Mouse (Mus musculus) forelimb bud, embryonic 11.5 days (tissue): ENCODE results near the gene Mfsd14a.

Source experiments
- DNase-seq: peaks from one replicate; pipeline ENCODE4 v3.0.0-alpha.2; 2012; ENCODE audit warnings: low read depth, low spot score

Gene Mfsd14a

DNA sequence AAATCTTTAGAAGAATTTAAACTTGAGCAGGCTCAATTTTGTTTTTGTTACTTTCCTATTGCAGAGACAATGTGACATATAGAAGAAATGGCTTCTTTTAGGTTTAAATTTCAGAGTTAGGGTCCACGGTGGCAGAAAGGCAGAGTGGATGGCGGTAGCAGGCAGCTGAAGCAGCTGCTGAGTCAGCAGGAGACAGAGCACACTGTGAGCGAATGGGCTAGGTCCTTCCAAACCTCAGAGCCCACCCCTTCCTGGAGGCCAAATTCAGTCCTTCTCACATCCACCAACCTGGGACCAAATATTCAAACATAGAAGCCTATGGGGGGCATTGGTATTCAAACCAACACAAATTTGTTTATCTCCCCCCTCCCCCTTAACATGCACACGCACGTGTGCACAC is 60.7 kb downstream of the Mfsd14a start:
- DNase-seq = no peak

DNA sequence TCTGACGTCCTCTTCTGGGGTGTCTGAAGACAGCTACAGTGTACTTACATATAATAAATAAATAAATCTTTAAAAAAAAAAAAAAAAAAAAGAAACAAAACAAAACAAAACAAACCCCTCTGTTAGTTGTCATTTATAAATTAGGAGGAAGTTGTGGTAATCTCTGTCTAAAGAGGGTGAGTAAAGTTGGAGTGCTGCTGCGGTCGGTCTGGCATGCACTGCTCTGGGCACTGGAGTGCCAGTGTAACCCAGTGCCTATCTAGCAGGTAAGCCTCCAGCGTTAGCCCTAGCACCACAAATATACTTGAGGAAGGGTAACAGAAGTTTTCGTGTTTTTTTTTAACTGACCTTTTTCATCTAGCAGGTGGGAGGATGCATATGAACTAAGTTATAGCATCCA is 61.5 kb downstream of the Mfsd14a start:
- no peak for DNase-seq

DNA sequence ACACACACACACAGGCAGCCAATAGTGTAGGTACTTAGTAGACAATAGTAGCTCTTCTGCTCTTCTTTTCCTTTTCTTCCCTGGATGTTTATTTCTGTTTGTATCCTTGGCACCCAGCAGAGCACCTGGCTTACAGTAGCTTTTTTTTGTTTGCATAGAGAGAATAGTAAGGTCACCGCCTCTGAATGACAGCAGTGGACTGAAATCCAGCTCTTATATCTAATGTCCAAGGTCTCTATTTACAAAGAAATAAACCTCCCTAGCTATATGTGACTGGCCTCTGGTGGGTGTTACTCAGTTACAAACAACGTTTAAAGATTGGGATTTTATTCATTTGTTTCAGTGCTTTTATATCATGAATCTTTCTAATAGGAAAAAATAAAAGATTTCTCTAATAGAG is 62.8 kb downstream of the Mfsd14a start:
- DNase-seq = no peak

DNA sequence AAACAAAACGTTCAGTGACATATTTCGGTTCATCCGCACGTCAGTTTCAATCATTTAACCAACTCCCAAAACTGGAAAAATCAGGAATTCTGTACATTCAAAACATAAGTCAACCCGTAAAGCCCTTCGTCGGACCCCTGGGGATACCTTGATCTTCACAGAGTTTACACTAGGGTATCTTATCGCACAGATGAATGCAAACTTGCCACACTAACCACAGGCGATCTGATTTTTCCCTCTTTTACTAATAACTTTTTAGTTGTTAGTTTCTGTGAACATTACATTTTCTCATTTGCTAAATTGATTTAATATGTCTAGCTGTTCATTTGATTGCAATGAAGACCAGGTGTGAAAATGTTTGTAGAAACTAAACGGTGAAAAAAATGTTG is 66.9 kb downstream of the Mfsd14a start:
- no peak for DNase-seq

DNA sequence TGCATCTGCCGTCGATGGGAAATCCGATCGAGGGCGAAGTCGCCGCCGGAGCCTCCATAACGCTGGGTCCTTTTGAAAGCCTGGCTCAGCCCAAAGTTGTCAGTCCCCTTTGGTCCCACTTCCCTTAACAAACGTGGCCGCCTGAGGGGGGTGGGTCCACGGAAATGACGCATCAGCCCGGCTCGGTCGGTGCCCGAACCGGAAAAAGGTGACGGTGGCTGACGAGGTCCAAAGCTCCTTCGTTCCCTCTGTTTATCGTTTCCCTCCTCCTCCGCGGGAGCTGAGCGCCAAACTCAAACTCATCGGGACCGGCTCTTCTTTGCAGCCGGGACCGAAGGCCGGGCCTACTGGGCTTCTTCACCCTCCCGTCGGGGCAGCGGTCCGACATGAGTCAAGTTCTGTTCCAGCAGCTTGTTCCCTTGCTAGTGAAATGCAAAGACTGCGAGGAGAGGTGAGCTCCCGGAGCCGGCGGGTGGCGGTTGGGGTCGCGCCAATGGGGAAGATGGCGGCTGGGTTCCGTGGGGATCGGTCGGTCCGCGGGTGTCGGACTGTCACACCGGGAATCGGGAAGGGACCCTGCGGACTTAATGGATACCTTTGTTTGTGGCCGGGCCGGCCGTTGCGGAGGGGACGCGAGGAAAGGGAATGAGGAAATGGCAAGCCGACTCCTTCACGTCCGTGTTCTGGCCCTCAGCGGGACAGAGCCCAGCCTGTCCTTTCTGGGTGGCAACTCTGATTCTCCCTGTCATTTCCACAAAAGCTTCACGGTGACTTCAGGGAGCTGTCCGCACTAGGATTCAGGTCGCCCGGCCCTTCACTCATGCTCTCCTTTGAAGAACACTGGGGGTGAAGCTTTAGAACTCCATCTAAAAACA is 67.5 kb downstream of the Mfsd14a start, which contains the start of gene Sass6:
Gene Sass6, plus strand, starts transcription at position 255 of the 875 bp plus-strand sequence.
- DNase-seq = peak; percentile 96

DNA sequence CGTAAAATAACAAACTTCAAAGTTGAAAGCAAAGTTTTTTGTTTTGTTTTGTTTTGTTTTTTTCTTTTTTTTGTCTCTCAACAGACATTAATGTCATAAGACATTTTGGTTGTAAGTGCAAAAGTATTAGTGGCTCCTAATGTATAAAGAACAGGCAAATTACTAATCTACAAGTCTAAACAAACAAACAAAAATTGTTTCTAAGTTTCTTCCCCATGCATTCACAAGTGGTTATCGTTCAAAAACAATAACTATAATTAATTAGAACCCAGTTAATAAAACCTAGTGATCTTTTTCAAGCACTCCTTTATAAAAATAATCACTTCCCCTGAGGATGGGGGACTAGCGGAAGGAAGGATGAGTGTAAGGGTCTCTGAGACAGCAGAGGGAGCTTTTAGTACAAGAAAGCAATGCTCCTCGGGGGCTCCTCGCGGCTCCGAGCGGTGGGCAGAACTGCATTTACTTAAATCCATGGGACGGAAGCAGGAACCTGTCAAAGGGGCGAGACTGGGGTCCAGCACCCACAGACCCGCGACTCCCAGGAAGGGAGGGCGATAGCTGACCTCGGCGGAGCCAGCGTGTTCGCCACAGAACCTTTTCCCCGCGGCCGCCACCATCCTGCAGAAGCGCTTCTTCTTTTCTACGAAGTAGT is 68.3 kb downstream of the Mfsd14a start:
- no peak for DNase-seq

DNA sequence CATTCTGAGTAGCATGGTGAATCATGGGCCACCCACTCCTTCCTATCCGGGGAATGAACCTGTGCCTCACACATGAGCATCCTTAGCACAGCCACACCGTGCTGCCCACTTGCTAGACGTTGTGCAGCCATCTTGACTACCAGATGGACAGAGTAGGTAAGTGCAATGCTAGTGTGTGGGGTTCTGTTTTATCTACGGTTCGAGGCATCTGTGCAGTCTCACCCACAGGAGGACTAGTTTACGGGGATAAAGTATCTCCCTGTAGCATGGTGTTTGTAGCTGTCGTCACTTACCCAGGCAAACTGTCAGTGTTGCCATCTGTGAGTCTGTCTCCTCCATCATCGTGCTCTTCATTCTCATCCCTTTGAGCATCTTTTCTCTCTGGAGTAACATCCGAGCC is 80.3 kb downstream of the Mfsd14a start:
- no peak for DNase-seq
